In genomic region chr19:30205159-30205816, GRCm38 (mm10) we compare ENCODE assay signal across 9 mouse cellular contexts. TPM values are rescaled to one million over a fixed set of nuclear protein-coding genes. Genes with fewer than 3 reads are reported as not detected.
DNase-seq lines count a peak whose midpoint lies in the region; ATAC-seq and TF ChIP-seq lines count a peak whose summit lies in the region.
"Had no signal": no experiment of that assay in that cellular context is flagged by ENCODE, and none has a peak within 500 bp of the region (broad histone marks: within the 10 kb centered on the region; RNA-seq: fewer than 3 reads in every experiment).

No protein-coding gene starts in this region.

- intact Hi-C loops in gastrocnemius, adult 2 months (cut with DNase I), result loop anchor here (5.0 kb wide), 1 partner anchor 383 kb away; no protein-coding TSS in a partner anchor
- intact Hi-C loops in heart, postnatal 14 days (cut with DNase I), result no loop called here

- no peak overlapping the region for H3K4me2 ChIP-seq in midbrain, embryonic 12.5 days (replicated peaks)
- H3K4me2 ChIP-seq: liver, embryonic 15.5 days had no signal

- DNase-seq in gastrocnemius, adult 2 months, result peak; percentile 29
- DNase-seq in gastrocnemius, adult 8-10 months (ENCODE audit: low spot score in 2 of 2), result no peak
- peak; percentile 10 for DNase-seq in cerebellum, adult 9-10 months
- peak; percentile 15 to 44 for DNase-seq in heart, postnatal 14 days
- DNase-seq in layer of hippocampus, postnatal 14 days (ENCODE audit: low spot score in 2 of 2), result peak; percentile 17 to 42
- DNase-seq in thymus, postnatal 0 days (ENCODE audit: low spot score), result peak; percentile 51

- H3K9ac ChIP-seq in midbrain, embryonic 12.5 days (replicated peaks), result no peak overlapping the region
- H3K9ac ChIP-seq: liver, embryonic 15.5 days had no signal

- TF ChIP-seq CTCF in gastrocnemius, adult 2 months (IDR thresholded peaks at IDR 0.05), result peak; percentile 72
- peak; percentile 88 for TF ChIP-seq CTCF in E14TG2a.4 (conservative IDR thresholded peaks at IDR 0.05; ENCODE audit: low read length)

- no peak overlapping the region for H3K27ac ChIP-seq in gastrocnemius, adult 2 months
- H3K27ac ChIP-seq in midbrain, embryonic 12.5 days (replicated peaks), result no peak overlapping the region
- H3K27ac ChIP-seq: liver, embryonic 15.5 days had no signal

- H3K27me3 ChIP-seq in E14TG2a.4 (ENCODE audit: insufficient read depth, low read length), result 0 out of 2 replicates have a peak, but pooled peaks cover 4% of the 10 kb centered on the region
- 0 out of 2 replicates have a peak, but pooled peaks cover 5% of the 10 kb centered on the region for H3K27me3 ChIP-seq in midbrain, embryonic 12.5 days
- H3K27me3 ChIP-seq: liver, embryonic 15.5 days had no signal

- H3K4me3 ChIP-seq in gastrocnemius, adult 2 months, result no peak overlapping the region
- H3K4me3 ChIP-seq in E14TG2a.4 (replicated peaks; ENCODE audit: low read length), result no peak overlapping the region
- H3K4me3 ChIP-seq in midbrain, embryonic 12.5 days, result no peak overlapping the region
- H3K4me3 ChIP-seq: liver, embryonic 15.5 days had no signal

- peaks cover 11% of the 10 kb centered on the region for H3K4me1 ChIP-seq in E14TG2a.4 (replicated peaks; ENCODE audit: low read depth, low read length)
- H3K4me1 ChIP-seq in midbrain, embryonic 12.5 days, result no peaks in the 10 kb centered on the region

- 20% methylated on average over 12 of the region's 12 CpGs for WGBS in midbrain, embryonic 12.5 days

- H3K9me3 ChIP-seq in E14TG2a.4 (ENCODE audit: low read length), result no peaks in the 10 kb centered on the region
- no peaks in the 10 kb centered on the region for H3K9me3 ChIP-seq in midbrain, embryonic 12.5 days
- H3K9me3 ChIP-seq: liver, embryonic 15.5 days had no signal

- ATAC-seq in midbrain, embryonic 12.5 days (ENCODE audit: low FRiP score, low read depth), result peak; percentile 49; the same call in 1 of the 2 replicates

- no peaks in the 10 kb centered on the region for H3K36me3 ChIP-seq in E14TG2a.4 (ENCODE audit: insufficient read depth, low read length)
- no peaks in the 10 kb centered on the region for H3K36me3 ChIP-seq in midbrain, embryonic 12.5 days
- H3K36me3 ChIP-seq: liver, embryonic 15.5 days had no signal

RNA-seq across cellular contexts. Expression of gene Mbl2, which starts 27.5 kb away (rescaled TPM):
- total RNA-seq in gastrocnemius, adult 2 months (2021), result not detected
- not detected for total RNA-seq in gastrocnemius, adult 8-10 months (2022)
- not detected for total RNA-seq in heart, postnatal 14 days (2021)
- not detected for total RNA-seq in layer of hippocampus, postnatal 14 days (2021)
- not detected in 2 replicates for polyA plus RNA-seq in midbrain, embryonic 12.5 days (2016; fragmentation: Nextera tagmentation; extraction: Ambion mirVana)
- polyA plus RNA-seq in thymus, postnatal 0 days (2015; fragmentation: Nextera tagmentation; extraction: Ambion mirVana), result 0.59 and 0.66 TPM in 2 replicates

RNA-seq across cellular contexts. Expression of gene Gldc, which starts 30.1 kb away (rescaled TPM):
- total RNA-seq in gastrocnemius, adult 2 months (2021), result under 1 TPM in 1 of 2 experiments, not detected in 1; 0.11 TPM
- under 1 TPM in 1 of 4 experiments, not detected in 3; 0.08 TPM for total RNA-seq in gastrocnemius, adult 8-10 months (2022)
- total RNA-seq in heart, postnatal 14 days (2021), result under 1 TPM; 0.14 to 0.15 TPM
- total RNA-seq in layer of hippocampus, postnatal 14 days (2021), result 10 to 100 TPM; 24.2 to 25.9 TPM
- polyA plus RNA-seq in midbrain, embryonic 12.5 days (2016; fragmentation: Nextera tagmentation; extraction: Ambion mirVana), result 21.7 and 28.3 TPM in 2 replicates
- 0.27 and 0.30 TPM in 2 replicates for polyA plus RNA-seq in thymus, postnatal 0 days (2015; fragmentation: Nextera tagmentation; extraction: Ambion mirVana)

Comparison
In these comparisons a context has a peak if more than half of its experiments do, and no peak if none do; other contexts are left out.
1. DNase-seq: peak in gastrocnemius, adult 2 months (single experiment), cerebellum, adult 9-10 months (single experiment), heart, postnatal 14 days (2 of 2), layer of hippocampus, postnatal 14 days (2 of 2) and thymus, postnatal 0 days (single experiment); none in gastrocnemius, adult 8-10 months (0 of 2).
2. RNA of gene Gldc, which starts 30.1 kb away (total RNA-seq): 24.2 to 25.9 TPM in layer of hippocampus, postnatal 14 days; 0.14 to 0.15 TPM in heart, postnatal 14 days, 0.11 TPM in gastrocnemius, adult 2 months and 0.08 TPM in gastrocnemius, adult 8-10 months; every median in the first group is over 10 times any median in the second.